Mouse (Mus musculus) v-Abl transformed pro-B cells (cell line): Measurements from ENCODE around the gene Lsp1.

Experiments used
- in situ Hi-C, 2 experiments: fragments of 400-800 bp; cut with MboI; formaldehyde crosslinking; loops; one replicate each; pipeline ENCODE4 v1.15.1; 2025; ENCODE audit not compliant: unreplicated experiment in 2 of 2

The Lsp1 gene

GRCm38 (mm10) chr7:142531973-142532521, 71.4 kb downstream of the Lsp1 start:
- in situ Hi-C loops = loop anchor here in 1 of 2 experiments (5.0 kb wide), 1 partner anchor 85 kb away; no protein-coding TSS in a partner anchor

- in situ Hi-C loops = loop anchor here in 1 of 2 experiments (5.0 kb wide), 1 partner anchor 85 kb away; no protein-coding TSS in a partner anchor
Measured at GRCm38 (mm10) chr7:142532671-142533058, 72.1 kb downstream of the Lsp1 start, which contains the start of gene Mrpl23. Mrpl23 (plus strand) TSS chr7:142532686.

GRCm38 (mm10) chr7:142533059-142533855, 72.6 kb downstream of the Lsp1 start:
- in situ Hi-C loops = loop anchor here in 1 of 2 experiments (5.0 kb wide), 1 partner anchor 86 kb away; no protein-coding TSS in a partner anchor

- in situ Hi-C loops = loop anchor here (5.0 kb wide), 2 partner anchors 38 to 93 kb away; partner anchors contain the start of genes Tnni2 (in 1 of the 2) and Tnnt3 (in 1 of the 2)
Measured at GRCm38 (mm10) chr7:142535116-142535515, 74.5 kb downstream of the Lsp1 start.

- in situ Hi-C loops = loop anchor here (5.0 kb wide), 2 partner anchors 39 to 94 kb away; partner anchors contain the start of genes Tnni2 (in 1 of the 2) and Tnnt3 (in 1 of the 2)
Measured at GRCm38 (mm10) chr7:142535832-142536231, 75.2 kb downstream of the Lsp1 start.

- in situ Hi-C loops = loop anchor here (5.0 kb wide), 2 partner anchors 40 to 95 kb away; partner anchors contain the start of genes Tnni2 (in 1 of the 2) and Tnnt3 (in 1 of the 2)
Measured at GRCm38 (mm10) chr7:142537181-142537580, 76.6 kb downstream of the Lsp1 start.

- in situ Hi-C loops = loop anchor here (5.0 kb wide), 2 partner anchors 41 to 96 kb away; partner anchors contain the start of genes Tnni2 (in 1 of the 2) and Tnnt3 (in 1 of the 2)
Measured at GRCm38 (mm10) chr7:142537879-142538278, 77.3 kb downstream of the Lsp1 start.

- in situ Hi-C loops = loop anchor here (5.0 kb wide), 2 partner anchors 41 to 96 kb away; partner anchors contain the start of genes Tnni2 (in 1 of the 2) and Tnnt3 (in 1 of the 2)
Measured at GRCm38 (mm10) chr7:142538291-142538690, 77.7 kb downstream of the Lsp1 start.

GRCm38 (mm10) chr7:142538766-142539165, 78.2 kb downstream of the Lsp1 start:
- in situ Hi-C loops = loop anchor here (5.0 kb wide), 2 partner anchors 41 to 96 kb away; partner anchors contain the start of genes Tnni2 (in 1 of the 2) and Tnnt3 (in 1 of the 2)

- in situ Hi-C loops = loop anchor here (5.0 kb wide), 3 partner anchors 37 to 98 kb away; partner anchors contain the start of genes Tnni2 (in 1 of the 2) and Tnnt3 (in 1 of the 2)
Measured at GRCm38 (mm10) chr7:142539828-142540227, 79.2 kb downstream of the Lsp1 start.

GRCm38 (mm10) chr7:142542771-142543303, 82.2 kb downstream of the Lsp1 start:
- in situ Hi-C loops = loop anchor here in 1 of 2 experiments (5.0 kb wide), 1 partner anchor 34 kb away; no protein-coding TSS in a partner anchor
